Mouse (Mus musculus) heart, postnatal 25 days (tissue): ENCODE data around the gene Fn1. TPM values are rescaled to one million over a fixed set of nuclear protein-coding genes. Genes with fewer than 3 reads are reported as not detected.

ENCODE experiments used
- DNase-seq: peaks from one replicate; pipeline ENCODE4 v3.0.0; 2022; ENCODE audit warnings: low spot score
- intact Hi-C: fragments of 180-260 bp; cut with DNase I; formaldehyde crosslinking; loops from one replicate; pipeline ENCODE4 v1.15.1; 2025
- total RNA-seq, 2 experiments: library from RNA; stranded (reverse); gene quantifications; 2 replicates each; pipeline ENCODE4 v1.2.3; 2021

Gene Fn1
- total RNA-seq, 2 experiments from 2014 or later: 87.6 TPM

DNA sequence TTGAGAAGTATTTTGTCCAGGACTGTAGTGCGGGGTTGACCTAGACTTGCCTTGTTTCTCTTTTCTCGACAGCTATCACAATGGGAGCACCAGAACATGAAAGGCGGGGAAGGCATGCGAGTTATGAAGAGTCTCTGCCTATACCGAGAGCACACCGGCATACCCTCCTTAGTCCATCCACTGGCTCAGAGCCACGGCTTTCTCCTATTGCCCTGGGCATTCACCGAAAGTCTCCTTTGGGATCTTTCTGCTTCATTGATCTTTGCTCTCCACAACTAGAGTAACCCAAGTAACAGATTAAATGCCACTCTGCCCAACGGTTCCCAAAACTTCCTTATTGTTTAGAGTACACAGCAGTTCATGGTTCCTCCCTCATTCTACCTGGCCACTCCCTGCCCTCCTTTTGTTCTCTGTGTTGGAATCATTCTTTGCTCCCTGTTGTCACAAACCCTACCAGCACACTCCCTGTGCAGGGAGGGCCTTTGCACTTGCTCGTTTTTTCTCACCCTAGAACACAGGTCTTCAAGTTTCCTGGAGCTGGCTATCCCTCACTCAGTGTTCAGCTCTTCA, 102.3 kb downstream of the Fn1 start:
- no peak for DNase-seq
- intact Hi-C loops: no loop called here

DNA sequence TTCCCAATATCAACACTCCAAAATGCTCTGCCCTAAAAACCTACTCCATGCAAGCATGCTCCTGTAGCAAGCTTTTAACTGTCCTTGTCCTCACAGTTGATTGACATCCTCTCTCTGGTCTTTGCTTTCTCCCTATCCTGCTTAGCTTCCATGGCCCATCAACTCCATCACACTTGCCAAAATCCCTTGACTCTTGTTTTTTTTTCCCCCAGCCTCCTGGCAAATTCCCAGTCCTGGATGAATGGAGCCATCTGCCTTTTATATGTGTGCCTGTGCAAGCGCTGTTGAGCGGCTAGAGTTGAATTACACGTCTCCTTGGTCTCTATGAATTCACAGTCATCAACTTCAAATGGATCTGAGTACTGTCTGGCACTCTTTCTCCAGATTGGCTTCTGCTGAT, 112.6 kb downstream of the Fn1 start:
- DNase-seq: peak; percentile 2
- intact Hi-C loops: no loop called here

DNA sequence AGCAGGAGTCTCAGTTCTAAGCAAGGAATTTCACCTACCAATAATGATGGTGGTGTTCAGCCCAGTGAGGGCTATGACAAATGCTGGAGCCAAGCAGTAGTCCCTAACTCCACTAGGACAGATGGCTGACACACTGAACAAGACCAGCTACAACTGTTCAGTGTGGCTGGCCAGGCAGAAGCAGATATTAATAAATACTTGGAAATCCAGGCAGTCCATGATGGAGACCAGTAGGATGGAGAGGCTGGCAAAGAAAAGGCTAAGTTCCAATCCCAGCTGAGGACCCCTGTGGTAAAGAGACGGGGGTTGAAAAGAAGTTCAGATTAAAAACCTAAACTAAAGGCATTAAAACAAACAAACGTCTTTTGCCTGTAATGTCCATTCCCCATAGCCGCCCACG, 113.4 kb downstream of the Fn1 start:
- no peak for DNase-seq
- intact Hi-C loops: no loop called here

Other genes starting within 250 kb of the Fn1 start
- 1 to 10 TPM; 3.0 to 3.4 TPM for gene Abca12, start 238.3 kb downstream of the Fn1 start, total RNA-seq
- 10 to 100 TPM; 18.4 to 21.2 TPM for gene Atic, start 96.0 kb downstream of the Fn1 start, total RNA-seq